ENCODE assay signal across 7 mouse cellular contexts in the genomic region with DNA sequence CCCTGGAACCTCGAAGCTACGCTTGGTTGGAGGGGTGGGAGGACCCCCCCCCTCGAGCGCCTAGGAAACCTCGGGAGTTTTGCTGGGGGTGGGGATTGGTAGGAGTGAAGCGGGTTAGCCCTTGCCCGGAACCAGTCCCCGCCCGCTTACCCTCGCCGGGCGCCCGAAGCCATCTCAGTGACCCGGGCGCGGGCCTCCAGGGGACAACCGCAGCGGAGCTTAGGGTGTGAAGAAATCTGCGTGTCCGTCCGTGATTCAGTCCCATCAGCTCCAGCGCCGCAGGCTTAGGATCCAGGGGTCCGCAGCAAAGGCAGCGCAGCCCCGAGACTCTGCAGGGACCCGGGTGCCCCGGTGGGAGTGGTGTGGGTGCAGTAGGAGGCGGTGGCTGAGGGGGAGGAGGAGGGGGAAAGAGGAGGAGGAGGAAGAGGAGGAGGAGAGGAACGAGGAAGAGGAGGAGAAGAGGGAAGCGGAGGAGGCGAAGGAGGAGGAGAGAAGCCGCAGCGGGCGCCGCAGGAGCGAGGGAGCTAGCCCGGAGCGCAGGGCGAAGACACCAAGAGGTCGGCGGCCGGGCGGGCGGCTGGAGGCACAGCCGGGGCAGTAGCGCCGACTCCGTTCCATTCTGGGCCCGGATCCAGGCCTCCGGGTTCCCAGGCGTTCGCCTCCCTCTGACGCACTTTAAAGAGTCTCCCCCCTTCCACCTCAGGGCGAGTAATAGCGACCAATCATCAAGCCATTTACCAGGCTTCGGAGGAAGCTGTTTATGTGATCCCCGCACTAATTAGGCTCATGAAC. TPM values are rescaled to one million over a fixed set of nuclear protein-coding genes. Genes with fewer than 3 reads are reported as not detected.
DNase-seq lines count a peak whose midpoint lies in the region; ATAC-seq and TF ChIP-seq lines count a peak whose summit lies in the region.

Gene Emx2, plus strand, starts transcription at position 422 of the 792 bp plus-strand sequence.

- H3K9me3 ChIP-seq in forebrain, postnatal 0 days (ENCODE audit: low read length) = no peaks in the 10 kb centered on the region
- H3K9me3 ChIP-seq in hindbrain, embryonic 15.5 days = no peaks in the 10 kb centered on the region
- no peaks in the 10 kb centered on the region for H3K9me3 ChIP-seq in midbrain, embryonic 14.5 days (ENCODE audit: control insufficient read depth, low read length)

- no peaks in the 10 kb centered on the region for H3K4me1 ChIP-seq in forebrain, postnatal 0 days (ENCODE audit: insufficient read depth)
- peaks cover 17% of the 10 kb centered on the region for H3K4me1 ChIP-seq in hindbrain, embryonic 15.5 days (replicated peaks)
- no peaks in the 10 kb centered on the region; the same call in 1 of the 2 replicates for H3K4me1 ChIP-seq in midbrain, embryonic 14.5 days (ENCODE audit: control insufficient read depth, insufficient read depth, low read length)

- peak within 1 kb of the TSS; percentile 80 for H3K27ac ChIP-seq in forebrain, postnatal 0 days (ENCODE audit: low read depth, low read length)
- H3K27ac ChIP-seq in hindbrain, embryonic 15.5 days (replicated peaks) = no peak within 1 kb of the TSS
- peak within 1 kb of the TSS; percentile 85 for H3K27ac ChIP-seq in midbrain, embryonic 14.5 days (replicated peaks; ENCODE audit: low read depth, low read length)

- H3K27me3 ChIP-seq in forebrain, postnatal 0 days (ENCODE audit: insufficient read depth, low read length) = peaks cover 29% of the 10 kb centered on the region
- peaks cover 81% of the 10 kb centered on the region for H3K27me3 ChIP-seq in hindbrain, embryonic 15.5 days
- H3K27me3 ChIP-seq in midbrain, embryonic 14.5 days (ENCODE audit: control insufficient read depth, insufficient read depth, low read length) = peaks cover 75% of the 10 kb centered on the region

- under 1% methylated on average over 57 of the region's 58 CpGs for WGBS in forebrain, postnatal 0 days
- WGBS in hindbrain, embryonic 15.5 days = under 1% methylated on average over 56 of the region's 58 CpGs
- under 1% methylated on average over 58 of the region's 58 CpGs for WGBS in midbrain, embryonic 14.5 days

- ATAC-seq in forebrain, postnatal 0 days = peak; percentile 80
- no peak for ATAC-seq in hindbrain, embryonic 15.5 days (ENCODE audit: low FRiP score, low read depth)
- peak; percentile 64 for ATAC-seq in midbrain, embryonic 14.5 days (ENCODE audit: low FRiP score, low TSS enrichment)

- no peak for TF ChIP-seq CTCF in forebrain, postnatal 0 days (IDR thresholded peaks at IDR 0.05; ENCODE audit: low read depth)

- H3K4me2 ChIP-seq in forebrain, postnatal 0 days (ENCODE audit: low read depth) = peak within 1 kb of the TSS; percentile 66
- peak within 1 kb of the TSS; percentile 48 for H3K4me2 ChIP-seq in hindbrain, embryonic 15.5 days
- H3K4me2 ChIP-seq in midbrain, embryonic 14.5 days (ENCODE audit: low read length) = peak within 1 kb of the TSS; percentile 52

- peak within 1 kb of the TSS; percentile 54 for H3K4me3 ChIP-seq in forebrain, postnatal 0 days (ENCODE audit: low read depth, low read length)
- H3K4me3 ChIP-seq in hindbrain, embryonic 15.5 days = peak within 1 kb of the TSS; percentile 23
- peak within 1 kb of the TSS; percentile 42 for H3K4me3 ChIP-seq in midbrain, embryonic 14.5 days (replicated peaks; ENCODE audit: low read depth, low read length)

- DNase-seq in ES-CJ7 (ENCODE audit: low read depth, low spot score) = peak; percentile 69
- DNase-seq in adrenal gland, adult 2 months = peak; percentile 64
- DNase-seq in forebrain, postnatal 0 days = peak; percentile 90
- DNase-seq in layer of hippocampus, postnatal 25 days (ENCODE audit: extremely low spot score in 1 of 2, low spot score in 1 of 2) = peak; percentile 78 to 82
- DNase-seq in midbrain, embryonic 14.5 days = peak; percentile 89
- DNase-seq in testis, postnatal 10 days (ENCODE audit: low spot score) = peak; percentile 81

- peak within 1 kb of the TSS; percentile 63 for H3K9ac ChIP-seq in forebrain, postnatal 0 days
- H3K9ac ChIP-seq in hindbrain, embryonic 15.5 days = no peak within 1 kb of the TSS
- H3K9ac ChIP-seq in midbrain, embryonic 14.5 days (replicated peaks; ENCODE audit: low read length) = peak within 1 kb of the TSS; percentile 72

- no peaks in the 10 kb centered on the region for H3K36me3 ChIP-seq in forebrain, postnatal 0 days (ENCODE audit: insufficient read depth)
- H3K36me3 ChIP-seq in hindbrain, embryonic 15.5 days = no peaks in the 10 kb centered on the region
- H3K36me3 ChIP-seq in midbrain, embryonic 14.5 days (ENCODE audit: control insufficient read depth, insufficient read depth, low read length) = no peaks in the 10 kb centered on the region

RNA-seq across cellular contexts. Expression of gene Emx2, which starts in this region (rescaled TPM):
- under 1 TPM in 1 of 2 experiments, not detected in 1; 0.55 TPM for total RNA-seq in adrenal gland, adult 2 months (2021)
- 0.18 and 0.24 TPM in 2 replicates for polyA plus RNA-seq in adrenal gland, adult 2 months (2012; rRNA removed)
- 3.2 and 6.0 TPM in 2 replicates for total RNA-seq in forebrain, postnatal 0 days (2014; rRNA removed)
- 4.7 and 11.2 TPM in 2 replicates for polyA plus RNA-seq in forebrain, postnatal 0 days (2015; fragmentation: Nextera tagmentation; extraction: Ambion mirVana)
- polyA plus RNA-seq in hindbrain, embryonic 15.5 days (2015; fragmentation: Nextera tagmentation; extraction: Ambion mirVana) = 0.57 and 0.85 TPM in 2 replicates
- total RNA-seq in layer of hippocampus, postnatal 25 days (2021) = 10 to 100 TPM; 24.1 to 26.7 TPM
- 18.5 and 19.1 TPM in 2 replicates for polyA plus RNA-seq in midbrain, embryonic 14.5 days (2014; fragmentation: Nextera tagmentation; extraction: Ambion mirVana)

Comparison
In these comparisons a context has a peak if more than half of its experiments do, and no peak if none do; other contexts are left out.
1. Peak in DNase-seq in adrenal gland, adult 2 months; RNA of the gene not detected or under 1 TPM.